Mouse (Mus musculus) neutrophil, adult 83 days (primary cell): Measurements from ENCODE around the gene Gm9045. TPM values are rescaled to one million over a fixed set of nuclear protein-coding genes. Genes with fewer than 3 reads are reported as not detected.

ENCODE experiments used
- total RNA-seq, 2 experiments: library from RNA; stranded (reverse); gene quantifications; one replicate each; pipeline ENCODE4 v1.2.4; 2023

The Gm9045 gene
- total RNA-seq = not detected

GRCm38 (mm10) chr10:118337731-118338130 lies at the start of gene Gm9045:
TSS of gene Gm9045 (minus strand) at chr10:118337831.

GRCm38 (mm10) chr10:118354005-118354404 lies 16.4 kb upstream of the Gm9045 start, which contains the start of gene Gm9049:
TSS of gene Gm9049 (minus strand) at chr10:118354105.

DNA sequence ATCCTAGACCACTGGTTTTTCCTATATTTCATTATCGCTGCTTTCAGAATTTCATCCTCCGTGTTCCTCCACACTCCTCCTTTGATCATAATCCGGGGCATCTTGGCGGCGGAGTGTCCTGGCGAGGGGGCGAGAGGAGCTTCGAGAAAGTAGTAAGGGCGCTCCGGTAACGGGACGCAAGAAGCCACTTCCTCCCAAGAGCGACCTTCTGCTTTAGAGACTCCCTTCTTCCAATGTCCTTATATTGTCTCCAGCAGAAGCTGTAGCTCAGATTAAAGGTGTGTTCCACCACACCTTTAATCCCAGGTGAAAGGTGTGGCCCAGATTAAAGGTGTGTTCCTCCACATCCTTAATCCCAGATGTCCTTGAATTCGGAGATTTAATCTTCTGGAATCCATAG lies 10.9 kb upstream of the Gm9045 start, which contains the start of gene Gm9048:
TSS of gene Gm9048 (minus strand) at position 101 of the 400 bp plus-strand sequence.

GRCm38 (mm10) chr10:118343155-118343554 lies 5.5 kb upstream of the Gm9045 start, which contains the start of gene Gm9046:
TSS of gene Gm9046 (minus strand) at chr10:118343255.

GRCm38 (mm10) chr10:118332308-118332707 lies 5.3 kb downstream of the Gm9045 start, which contains the start of gene Gm9044:
TSS of gene Gm9044 (minus strand) at chr10:118332408.

GRCm38 (mm10) chr10:118326869-118327268 lies 10.8 kb downstream of the Gm9045 start, which contains the start of gene Gm9040:
TSS of gene Gm9040 (minus strand) at chr10:118326969.

GRCm38 (mm10) chr10:118294938-118295337 lies 42.7 kb downstream of the Gm9045 start, which contains the start of gene Iltifb:
TSS of gene Iltifb (minus strand) at chr10:118295038.

Other genes with a start within 250 kb of the Gm9045 start
- 10 to 100 TPM; 12.1 to 14.7 TPM for gene Mdm1, start 196.0 kb downstream of the Gm9045 start, total RNA-seq
- not detected for gene Il22, start 132.9 kb downstream of the Gm9045 start, total RNA-seq
- under 1 TPM; 0.37 to 0.62 TPM for gene Gm32717, start 97.1 kb downstream of the Gm9045 start, total RNA-seq
- under 1 TPM; 0.37 to 0.62 TPM for gene Gm32802, start 79.1 kb downstream of the Gm9045 start, total RNA-seq
- gene Iltifb, start 42.8 kb downstream of the Gm9045 start, total RNA-seq = not detected
- gene Gm9040, start 10.9 kb downstream of the Gm9045 start, total RNA-seq = not detected
- gene Gm9044, start 5.4 kb downstream of the Gm9045 start, total RNA-seq = not detected
- gene Gm9046, start 5.4 kb upstream of the Gm9045 start, total RNA-seq = not detected
- gene Gm9048, start 10.8 kb upstream of the Gm9045 start, total RNA-seq = not detected
- not detected for gene Gm9049, start 16.3 kb upstream of the Gm9045 start, total RNA-seq
- gene Ifng, start 103.2 kb upstream of the Gm9045 start, total RNA-seq = not detected